In the genomic region with DNA sequence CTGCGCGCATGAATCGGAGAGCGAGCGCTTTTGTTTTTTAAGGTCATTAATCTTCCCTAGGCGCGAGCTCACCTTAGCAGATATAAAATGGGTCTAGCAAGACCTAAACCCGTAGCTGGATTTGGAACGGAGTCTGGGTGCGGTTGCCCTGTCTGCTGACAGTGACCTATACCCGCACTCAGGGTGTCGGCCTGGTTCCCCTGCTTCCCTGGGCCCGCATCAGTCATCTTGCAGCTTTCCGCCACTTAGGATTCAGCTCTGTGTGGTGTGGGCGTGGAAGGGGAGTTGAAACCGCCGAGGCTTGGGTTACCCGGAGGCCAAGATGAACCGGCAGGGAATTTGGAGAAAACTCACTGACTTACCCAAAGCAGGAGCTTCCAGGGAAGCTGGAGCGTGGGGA, we compare ENCODE assay signal across 8 mouse cellular contexts. TPM values are rescaled to one million over a fixed set of nuclear protein-coding genes. Genes with fewer than 3 reads are reported as not detected.
DNase-seq lines count a peak whose midpoint lies in the region; ATAC-seq and TF ChIP-seq lines count a peak whose summit lies in the region.

No protein-coding gene starts in this region.

- no peak for TF ChIP-seq RAD21 in MEL (IDR thresholded peaks at IDR 0.05; ENCODE audit: low read depth, low read length)

- WGBS in forebrain, embryonic 11.5 days = 1% methylated on average over 20 of the region's 20 CpGs
- under 1% methylated on average over 20 of the region's 20 CpGs for WGBS in heart, postnatal 0 days
- 2% methylated on average over 20 of the region's 20 CpGs for WGBS in liver, postnatal 0 days (ENCODE audit: insufficient replicate concordance)
- under 1% methylated on average over 20 of the region's 20 CpGs for WGBS in neural tube, embryonic 12.5 days

- peaks cover 0 to 2% of the 10 kb centered on the region in 2 experiments; a peak in 1 of 4 replicates for H3K27me3 ChIP-seq in MEL (ENCODE audit: control insufficient read depth in 1 of 2, insufficient read depth in 2 of 2, low read length in 2 of 2)
- no peaks in the 10 kb centered on the region for H3K27me3 ChIP-seq in forebrain, embryonic 11.5 days (ENCODE audit: control insufficient read depth, insufficient read depth, low read length)
- no peaks in the 10 kb centered on the region for H3K27me3 ChIP-seq in heart, postnatal 0 days (ENCODE audit: control insufficient read depth, insufficient read depth, low read length)
- H3K27me3 ChIP-seq in liver, postnatal 0 days (ENCODE audit: insufficient read depth, low read length) = no peaks in the 10 kb centered on the region
- no peaks in the 10 kb centered on the region for H3K27me3 ChIP-seq in neural tube, embryonic 12.5 days (replicated peaks)

- H3K4me2 ChIP-seq in forebrain, embryonic 11.5 days (ENCODE audit: low read depth, low read length, severe bottlenecking) = peak overlapping the region; percentile 88
- peak overlapping the region; percentile 71 for H3K4me2 ChIP-seq in heart, postnatal 0 days (ENCODE audit: low read depth, low read length)
- peak overlapping the region; percentile 94 for H3K4me2 ChIP-seq in liver, postnatal 0 days (ENCODE audit: low read depth, low read length)
- H3K4me2 ChIP-seq in neural tube, embryonic 12.5 days (replicated peaks) = peak overlapping the region; percentile 73

- peaks cover 7% of the 10 kb centered on the region; the same call in 1 of the 2 replicates for H3K79me2 ChIP-seq in MEL (ENCODE audit: control insufficient read depth, insufficient read depth, low read length, poor library complexity)

- no peak for TF ChIP-seq EP300 in MEL (IDR thresholded peaks at IDR 0.05; ENCODE audit: low read depth in 1 of 2, low read length in 2 of 2)
- TF ChIP-seq EP300 in heart, postnatal 0 days (IDR thresholded peaks at IDR 0.05; ENCODE audit: low read depth) = no peak
- no peak for TF ChIP-seq EP300 in liver, postnatal 0 days (IDR thresholded peaks at IDR 0.05; ENCODE audit: low read depth)

- no peak for TF ChIP-seq POLR2A in MEL (IDR thresholded peaks at IDR 0.05; ENCODE audit: control insufficient read depth in 1 of 2, insufficient read depth in 1 of 2, low read depth in 1 of 2, low read length in 2 of 2, poor library complexity in 1 of 2)

- no peak overlapping the region for H3K27ac ChIP-seq in MEL (ENCODE audit: control insufficient read depth, low read depth, low read length)
- no peak overlapping the region for H3K27ac ChIP-seq in forebrain, embryonic 11.5 days (ENCODE audit: low read depth, low read length)
- H3K27ac ChIP-seq in heart, postnatal 0 days (ENCODE audit: low read depth) = peak overlapping the region; percentile 52; the same call in 1 of the 2 replicates
- peak overlapping the region; percentile 55; the same call in 1 of the 2 replicates for H3K27ac ChIP-seq in liver, postnatal 0 days (ENCODE audit: low read depth)
- H3K27ac ChIP-seq in neural tube, embryonic 12.5 days = peak overlapping the region; percentile 32; the same call in 1 of the 2 replicates

- TF ChIP-seq CTCF in MEL (IDR thresholded peaks at IDR 0.05 in 2 of 3, conservative IDR thresholded peaks at IDR 0.05 in 1 of 3; ENCODE audit: control insufficient read depth in 1 of 3, insufficient read depth in 1 of 3, low read depth in 2 of 3, low read length in 3 of 3, poor library complexity in 1 of 3, severe bottlenecking in 1 of 3) = no peak
- TF ChIP-seq CTCF in heart, postnatal 0 days (IDR thresholded peaks at IDR 0.05; ENCODE audit: low read depth) = no peak
- TF ChIP-seq CTCF in liver, postnatal 0 days (IDR thresholded peaks at IDR 0.05; ENCODE audit: low read depth) = no peak

- peaks cover 0 to 5% of the 10 kb centered on the region in 2 experiments; a peak in 1 of 4 replicates for H3K36me3 ChIP-seq in MEL (ENCODE audit: control insufficient read depth in 1 of 2, insufficient read depth in 2 of 2, low read length in 2 of 2)
- no peaks in the 10 kb centered on the region; the same call in 1 of the 2 replicates for H3K36me3 ChIP-seq in forebrain, embryonic 11.5 days (ENCODE audit: control insufficient read depth, insufficient read depth, low read length)
- H3K36me3 ChIP-seq in heart, postnatal 0 days (replicated peaks; ENCODE audit: control insufficient read depth, insufficient read depth, low read length) = no peaks in the 10 kb centered on the region
- no peaks in the 10 kb centered on the region for H3K36me3 ChIP-seq in liver, postnatal 0 days (replicated peaks; ENCODE audit: insufficient read depth, low read length)
- no peaks in the 10 kb centered on the region for H3K36me3 ChIP-seq in neural tube, embryonic 12.5 days

- peak overlapping the region; percentile 87 for H3K9ac ChIP-seq in MEL (ENCODE audit: control insufficient read depth, low read depth, low read length, poor library complexity, severe bottlenecking)
- peak overlapping the region; percentile 84 for H3K9ac ChIP-seq in forebrain, embryonic 11.5 days (ENCODE audit: low read length)
- H3K9ac ChIP-seq in heart, postnatal 0 days (replicated peaks; ENCODE audit: low read depth, low read length) = peak overlapping the region; percentile 63
- H3K9ac ChIP-seq in liver, postnatal 0 days (replicated peaks) = peak overlapping the region; percentile 75
- peak overlapping the region; percentile 73 for H3K9ac ChIP-seq in neural tube, embryonic 12.5 days

- H3K9me3 ChIP-seq in MEL (replicated peaks; ENCODE audit: insufficient read depth, low read length) = no peaks in the 10 kb centered on the region
- no peaks in the 10 kb centered on the region for H3K9me3 ChIP-seq in forebrain, embryonic 11.5 days (ENCODE audit: control insufficient read depth, low read length)
- no peaks in the 10 kb centered on the region for H3K9me3 ChIP-seq in heart, postnatal 0 days (replicated peaks; ENCODE audit: control insufficient read depth, low read length)
- no peaks in the 10 kb centered on the region for H3K9me3 ChIP-seq in liver, postnatal 0 days (ENCODE audit: low read length)
- no peaks in the 10 kb centered on the region for H3K9me3 ChIP-seq in neural tube, embryonic 12.5 days

- peak overlapping the region; percentile 75 to 94 for H3K4me3 ChIP-seq in MEL (ENCODE audit: control insufficient read depth in 1 of 2, insufficient read depth in 1 of 2, low read depth in 2 of 2, low read length in 2 of 2)
- peak overlapping the region; percentile 82 for H3K4me3 ChIP-seq in forebrain, embryonic 11.5 days (ENCODE audit: low read depth, low read length)
- H3K4me3 ChIP-seq in heart, postnatal 0 days (ENCODE audit: low read depth, low read length) = peak overlapping the region; percentile 76
- peak overlapping the region; percentile 75 for H3K4me3 ChIP-seq in liver, postnatal 0 days (ENCODE audit: low read depth, low read length)
- H3K4me3 ChIP-seq in neural tube, embryonic 12.5 days = peak overlapping the region; percentile 79

- peak; percentile 69 for ATAC-seq in forebrain, embryonic 11.5 days (replicated peaks; ENCODE audit: low FRiP score)
- peak; percentile 57 for ATAC-seq in heart, postnatal 0 days (ENCODE audit: insufficient read depth, low read depth)
- peak; percentile 70 for ATAC-seq in liver, postnatal 0 days
- ATAC-seq in neural tube, embryonic 12.5 days (ENCODE audit: low FRiP score, low read depth) = peak; percentile 80

- peak; percentile 59 for DNase-seq in MEL (ENCODE audit: low read depth, low spot score)
- DNase-seq in c-Kit-positive CD71-positive TER-119-positive erythroid progenitor cells, embryonic 14.5 days (ENCODE audit: low spot score) = peak; percentile 43
- peak; percentile 70 for DNase-seq in forebrain, embryonic 11.5 days (ENCODE audit: low spot score)
- DNase-seq in heart, postnatal 0 days (ENCODE audit: low spot score) = peak; percentile 30
- peak; percentile 54 for DNase-seq in kidney, postnatal 14 days
- peak; percentile 47 for DNase-seq in liver, postnatal 0 days
- peak; percentile 47 for DNase-seq in thymus, postnatal 0 days (ENCODE audit: low spot score)

- H3K4me1 ChIP-seq in MEL (ENCODE audit: control insufficient read depth in 1 of 2, insufficient read depth in 2 of 2, low read length in 2 of 2) = peaks cover 0 to 5% of the 10 kb centered on the region in 2 experiments; a peak in 1 of 4 replicates
- peaks cover 7% of the 10 kb centered on the region; the same call in 1 of the 2 replicates for H3K4me1 ChIP-seq in forebrain, embryonic 11.5 days (replicated peaks; ENCODE audit: control insufficient read depth, insufficient read depth, low read length)
- peaks cover 15% of the 10 kb centered on the region; the same call in 1 of the 2 replicates for H3K4me1 ChIP-seq in heart, postnatal 0 days (ENCODE audit: control insufficient read depth, insufficient read depth)
- peaks cover 14% of the 10 kb centered on the region for H3K4me1 ChIP-seq in liver, postnatal 0 days (ENCODE audit: insufficient read depth)
- peaks cover 15% of the 10 kb centered on the region for H3K4me1 ChIP-seq in neural tube, embryonic 12.5 days

RNA-seq across cellular contexts. Expression of a gene that starts 0.6 kb away (rescaled TPM):
- 5.6 and 5.7 TPM in 2 replicates for total RNA-seq in MEL (2012; rRNA removed)
- polyA plus RNA-seq in MEL (2012; ENCODE audit: insufficient read depth in 1 of 2, insufficient read length in 2 of 2, low read depth in 1 of 2, low replicate concordance in 2 of 2, missing spikeins in 1 of 2) = 1 to 10 TPM in 1 of 2 experiments, not detected in 1; 9.3 TPM
- 16.7 and 16.8 TPM in 2 replicates for polyA plus RNA-seq in forebrain, embryonic 11.5 days (2014; fragmentation: Nextera tagmentation; extraction: Ambion mirVana)
- 7.1 and 9.4 TPM in 2 replicates for total RNA-seq in heart, postnatal 0 days (2014; rRNA removed; ENCODE audit: low replicate concordance)
- 5.6 and 6.4 TPM in 2 replicates for polyA plus RNA-seq in heart, postnatal 0 days (2015; fragmentation: Nextera tagmentation; extraction: Ambion mirVana)
- polyA plus RNA-seq in liver, postnatal 0 days (2015; fragmentation: Nextera tagmentation; extraction: Ambion mirVana) = 1.2 and 1.9 TPM in 2 replicates
- 23.9 and 24.6 TPM in 2 replicates for polyA plus RNA-seq in neural tube, embryonic 12.5 days (2016; fragmentation: Nextera tagmentation; extraction: Ambion mirVana)
- polyA plus RNA-seq in thymus, postnatal 0 days (2015; fragmentation: Nextera tagmentation; extraction: Ambion mirVana) = 5.2 and 5.9 TPM in 2 replicates

RNA-seq across cellular contexts. Expression of a gene that starts 18.4 kb away (rescaled TPM):
- not detected in 2 replicates for total RNA-seq in MEL (2012; rRNA removed)
- polyA plus RNA-seq in MEL (2012; ENCODE audit: insufficient read depth in 1 of 2, insufficient read length in 2 of 2, low read depth in 1 of 2, low replicate concordance in 2 of 2, missing spikeins in 1 of 2) = under 1 TPM in 1 of 2 experiments, not detected in 1; 0.03 TPM
- 0.05 and 0.08 TPM in 2 replicates for polyA plus RNA-seq in forebrain, embryonic 11.5 days (2014; fragmentation: Nextera tagmentation; extraction: Ambion mirVana)
- total RNA-seq in heart, postnatal 0 days (2014; rRNA removed; ENCODE audit: low replicate concordance) = 0.54 TPM in 1 of 2 replicates, not detected in the other
- polyA plus RNA-seq in heart, postnatal 0 days (2015; fragmentation: Nextera tagmentation; extraction: Ambion mirVana) = 0.03 TPM in 1 of 2 replicates, not detected in the other
- not detected in 2 replicates for polyA plus RNA-seq in liver, postnatal 0 days (2015; fragmentation: Nextera tagmentation; extraction: Ambion mirVana)
- polyA plus RNA-seq in neural tube, embryonic 12.5 days (2016; fragmentation: Nextera tagmentation; extraction: Ambion mirVana) = 0.29 and 0.58 TPM in 2 replicates
- polyA plus RNA-seq in thymus, postnatal 0 days (2015; fragmentation: Nextera tagmentation; extraction: Ambion mirVana) = 0.14 and 0.23 TPM in 2 replicates

RNA-seq across cellular contexts. Expression of a gene that starts 34.5 kb away (rescaled TPM):
- 71.9 and 90.1 TPM in 2 replicates for total RNA-seq in MEL (2012; rRNA removed)
- 10 to 100 TPM in 1 of 2 experiments, not detected in 1; 92.8 TPM for polyA plus RNA-seq in MEL (2012; ENCODE audit: insufficient read depth in 1 of 2, insufficient read length in 2 of 2, low read depth in 1 of 2, low replicate concordance in 2 of 2, missing spikeins in 1 of 2)
- 30.9 and 33.9 TPM in 2 replicates for polyA plus RNA-seq in forebrain, embryonic 11.5 days (2014; fragmentation: Nextera tagmentation; extraction: Ambion mirVana)
- 13.6 and 15.8 TPM in 2 replicates for total RNA-seq in heart, postnatal 0 days (2014; rRNA removed; ENCODE audit: low replicate concordance)
- polyA plus RNA-seq in heart, postnatal 0 days (2015; fragmentation: Nextera tagmentation; extraction: Ambion mirVana) = 6.8 and 7.6 TPM in 2 replicates
- polyA plus RNA-seq in liver, postnatal 0 days (2015; fragmentation: Nextera tagmentation; extraction: Ambion mirVana) = 6.5 and 7.1 TPM in 2 replicates
- 22.5 and 24.4 TPM in 2 replicates for polyA plus RNA-seq in neural tube, embryonic 12.5 days (2016; fragmentation: Nextera tagmentation; extraction: Ambion mirVana)
- polyA plus RNA-seq in thymus, postnatal 0 days (2015; fragmentation: Nextera tagmentation; extraction: Ambion mirVana) = 19.4 TPM in 2 replicates

Comparison
In these comparisons a context has a peak if more than half of its experiments do, and no peak if none do; other contexts are left out.
1. H3K27ac ChIP-seq: peak in heart, postnatal 0 days (single experiment), liver, postnatal 0 days (single experiment) and neural tube, embryonic 12.5 days (single experiment); none in MEL (single experiment) and forebrain, embryonic 11.5 days (single experiment).
2. Peak in every context shown above with its lines, with median percentiles within 50 percentile points of each other: DNase-seq, H3K4me3 ChIP-seq, H3K9ac ChIP-seq, ATAC-seq and H3K4me2 ChIP-seq.